Mouse (Mus musculus): Measurements from ENCODE around the gene Gm9844. TPM values are rescaled to one million over a fixed set of nuclear protein-coding genes. Genes with fewer than 3 reads are reported as not detected.

Gm9844 gene
- polyA plus RNA-seq, 1 experiment: 1.9 TPM

DNA sequence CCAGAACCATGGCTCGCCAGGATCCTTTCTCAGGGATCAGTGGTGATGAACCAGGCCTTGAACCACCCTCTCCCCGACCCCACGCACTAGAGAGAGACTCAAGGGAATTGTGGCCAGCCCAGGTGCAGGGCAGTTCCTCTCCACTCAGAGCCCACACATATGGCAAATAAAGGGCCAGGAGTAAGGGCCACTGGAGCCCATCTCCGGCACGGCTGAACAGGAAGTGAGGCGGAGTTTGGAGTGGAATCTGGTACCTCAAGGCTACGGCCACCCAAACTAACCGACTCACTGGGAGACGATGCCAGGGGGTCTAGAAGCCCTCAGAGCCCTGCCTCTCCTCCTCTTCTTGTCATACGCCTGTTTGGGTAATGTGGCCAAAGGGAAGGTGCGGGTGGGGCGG is 35.2 kb downstream of the Gm9844 start, which contains the start of gene Cd79a:
Cd79a (plus strand) TSS at position 158 of the 400 bp plus-strand sequence.
- TF ChIP-seq CTCF (IDR thresholded peaks at IDR 0.05; ENCODE audit: extremely low read depth, insufficient read depth, insufficient read length, insufficient replicate concordance) (no peak), POLR2A (IDR thresholded peaks at IDR 0.05; ENCODE audit: low read depth, low read length) (peak; percentile 83)
- WGBS: 43% methylated on average over 12 of the region's 12 CpGs
- DNase-seq (ENCODE audit: low read depth in 1 of 2, low spot score in 2 of 2): peak; percentile 86 to 90
- H3K4me3 ChIP-seq (ENCODE audit: extremely low read depth, insufficient read depth, insufficient read length): peak within 1 kb of the TSS; percentile 90
- peaks cover 17% of the 10 kb centered on the region for H3K36me3 ChIP-seq (ENCODE audit: control insufficient read depth, insufficient read depth, low read length)
- peaks cover 6% of the 10 kb centered on the region; the same call in 1 of the 2 replicates for H3K4me1 ChIP-seq (ENCODE audit: control insufficient read depth, insufficient read depth, insufficient read length)
- H3K27me3 ChIP-seq (ENCODE audit: control insufficient read depth, insufficient read depth, low read length): no peaks in the 10 kb centered on the region
- peak within 1 kb of the TSS; percentile 96 for H3K27ac ChIP-seq (ENCODE audit: insufficient read depth, low read length)

GRCm38 (mm10) chr7:24897959-24898358 is 35.9 kb downstream of the Gm9844 start:
- no peak for DNase-seq (ENCODE audit: low read depth in 1 of 2, low spot score in 2 of 2)
- Histone ChIP-seq H3K27ac (ENCODE audit: insufficient read depth, low read length) (peak overlapping the region; percentile 96), H3K27me3 (ENCODE audit: control insufficient read depth, insufficient read depth, low read length) (no peaks in the 10 kb centered on the region), H3K4me1 (ENCODE audit: control insufficient read depth, insufficient read depth, insufficient read length) (peaks cover 6% of the 10 kb centered on the region; the same call in 1 of the 2 replicates), H3K4me3 (ENCODE audit: extremely low read depth, insufficient read depth, insufficient read length) (peak overlapping the region; percentile 90), H3K36me3 (ENCODE audit: control insufficient read depth, insufficient read depth, low read length) (peaks cover 17% of the 10 kb centered on the region)
- TF ChIP-seq CTCF (IDR thresholded peaks at IDR 0.05; ENCODE audit: extremely low read depth, insufficient read depth, insufficient read length, insufficient replicate concordance): no peak
- no peak; the same call in 1 of the 2 replicates for TF ChIP-seq POLR2A (IDR thresholded peaks at IDR 0.05; ENCODE audit: low read depth, low read length)
- 51% methylated on average over 5 of the region's 5 CpGs for WGBS

GRCm38 (mm10) chr7:24901114-24901513 is 39.1 kb downstream of the Gm9844 start:
- peak overlapping the region; percentile 39 for H3K4me3 ChIP-seq (ENCODE audit: extremely low read depth, insufficient read depth, insufficient read length)
- peak overlapping the region; percentile 92 for H3K27ac ChIP-seq (ENCODE audit: insufficient read depth, low read length)
- TF ChIP-seq POLR2A (IDR thresholded peaks at IDR 0.05; ENCODE audit: low read depth, low read length): no peak
- TF ChIP-seq CTCF (IDR thresholded peaks at IDR 0.05; ENCODE audit: extremely low read depth, insufficient read depth, insufficient read length, insufficient replicate concordance): no peak

DNA sequence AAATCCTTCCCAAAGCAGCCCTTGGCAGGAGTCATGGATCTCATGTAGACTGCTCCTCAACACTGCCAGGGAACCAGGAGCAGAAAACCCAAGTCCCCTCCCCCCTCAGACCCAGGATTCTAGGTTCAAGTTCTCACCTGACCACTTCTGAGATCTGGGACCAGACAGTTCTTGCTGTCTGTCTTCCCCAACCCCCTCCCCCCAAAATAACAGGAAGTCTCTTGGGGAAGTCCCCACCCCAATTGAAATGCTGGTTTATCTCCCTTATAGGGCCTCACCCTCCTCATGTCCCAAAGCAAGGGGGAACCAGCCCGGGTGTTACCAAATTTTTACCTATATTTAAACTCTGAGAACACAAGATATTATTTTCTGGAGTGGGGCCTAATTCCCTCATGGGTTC is 39.8 kb downstream of the Gm9844 start:
- Histone ChIP-seq H3K27ac (ENCODE audit: insufficient read depth, low read length) (peak overlapping the region; percentile 96), H3K4me3 (ENCODE audit: extremely low read depth, insufficient read depth, insufficient read length) (peak overlapping the region; percentile 71), H3K27me3 (ENCODE audit: control insufficient read depth, insufficient read depth, low read length) (no peaks in the 10 kb centered on the region), H3K4me1 (ENCODE audit: control insufficient read depth, insufficient read depth, insufficient read length) (peaks cover 11% of the 10 kb centered on the region; the same call in 1 of the 2 replicates), H3K36me3 (ENCODE audit: control insufficient read depth, insufficient read depth, low read length) (peaks cover 19% of the 10 kb centered on the region)
- DNase-seq (ENCODE audit: low read depth in 1 of 2, low spot score in 2 of 2): peak in 1 of 2 experiments; percentile 64
- no peak for TF ChIP-seq CTCF (IDR thresholded peaks at IDR 0.05; ENCODE audit: extremely low read depth, insufficient read depth, insufficient read length, insufficient replicate concordance)
- TF ChIP-seq POLR2A (IDR thresholded peaks at IDR 0.05; ENCODE audit: low read depth, low read length): peak; percentile 17; the same call in 1 of the 2 replicates
- WGBS: 0% methylated on average over 1 of the region's 1 CpGs

More at GRCm38 (mm10) chr7:24901114-24901513, 39.1 kb downstream of the Gm9844 start:
- H3K27me3 ChIP-seq (ENCODE audit: control insufficient read depth, insufficient read depth, low read length): no peaks in the 10 kb centered on the region
- no peak for DNase-seq (ENCODE audit: low read depth in 1 of 2, low spot score in 2 of 2)
- peaks cover 17% of the 10 kb centered on the region for H3K36me3 ChIP-seq (ENCODE audit: control insufficient read depth, insufficient read depth, low read length)
- 25% methylated on average over 6 of the region's 6 CpGs for WGBS
- H3K4me1 ChIP-seq (ENCODE audit: control insufficient read depth, insufficient read depth, insufficient read length): peaks cover 7% of the 10 kb centered on the region; the same call in 1 of the 2 replicates

DNA sequence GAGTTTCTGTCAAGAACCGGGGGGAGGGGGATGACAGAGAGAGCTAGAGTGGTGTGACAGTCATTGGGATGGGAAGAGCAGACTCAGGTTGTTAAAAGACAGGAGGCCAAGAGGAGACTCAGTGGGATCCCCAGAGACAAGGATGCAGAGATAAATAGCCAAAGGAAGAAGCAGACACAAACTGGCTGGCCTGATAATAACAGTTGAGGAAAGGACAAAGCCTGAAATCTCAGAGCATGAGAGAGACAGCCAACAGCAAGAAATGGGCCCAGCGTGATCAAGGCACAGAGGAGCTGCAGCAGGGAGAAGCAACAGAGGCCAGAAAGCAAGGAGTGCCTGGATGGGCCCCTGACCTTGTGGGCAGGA is 40.2 kb downstream of the Gm9844 start:
- TF ChIP-seq CTCF (IDR thresholded peaks at IDR 0.05; ENCODE audit: extremely low read depth, insufficient read depth, insufficient read length, insufficient replicate concordance): no peak
- no peak for TF ChIP-seq POLR2A (IDR thresholded peaks at IDR 0.05; ENCODE audit: low read depth, low read length)
- Histone ChIP-seq H3K27me3 (ENCODE audit: control insufficient read depth, insufficient read depth, low read length) (no peaks in the 10 kb centered on the region), H3K36me3 (ENCODE audit: control insufficient read depth, insufficient read depth, low read length) (peaks cover 19% of the 10 kb centered on the region), H3K4me3 (ENCODE audit: extremely low read depth, insufficient read depth, insufficient read length) (peak overlapping the region; percentile 71), H3K4me1 (ENCODE audit: control insufficient read depth, insufficient read depth, insufficient read length) (peaks cover 12% of the 10 kb centered on the region; the same call in 1 of the 2 replicates), H3K27ac (ENCODE audit: insufficient read depth, low read length) (peak overlapping the region; percentile 96)
- 9% methylated on average over 2 of the region's 2 CpGs for WGBS
- no peak for DNase-seq (ENCODE audit: low read depth in 1 of 2, low spot score in 2 of 2)

DNA sequence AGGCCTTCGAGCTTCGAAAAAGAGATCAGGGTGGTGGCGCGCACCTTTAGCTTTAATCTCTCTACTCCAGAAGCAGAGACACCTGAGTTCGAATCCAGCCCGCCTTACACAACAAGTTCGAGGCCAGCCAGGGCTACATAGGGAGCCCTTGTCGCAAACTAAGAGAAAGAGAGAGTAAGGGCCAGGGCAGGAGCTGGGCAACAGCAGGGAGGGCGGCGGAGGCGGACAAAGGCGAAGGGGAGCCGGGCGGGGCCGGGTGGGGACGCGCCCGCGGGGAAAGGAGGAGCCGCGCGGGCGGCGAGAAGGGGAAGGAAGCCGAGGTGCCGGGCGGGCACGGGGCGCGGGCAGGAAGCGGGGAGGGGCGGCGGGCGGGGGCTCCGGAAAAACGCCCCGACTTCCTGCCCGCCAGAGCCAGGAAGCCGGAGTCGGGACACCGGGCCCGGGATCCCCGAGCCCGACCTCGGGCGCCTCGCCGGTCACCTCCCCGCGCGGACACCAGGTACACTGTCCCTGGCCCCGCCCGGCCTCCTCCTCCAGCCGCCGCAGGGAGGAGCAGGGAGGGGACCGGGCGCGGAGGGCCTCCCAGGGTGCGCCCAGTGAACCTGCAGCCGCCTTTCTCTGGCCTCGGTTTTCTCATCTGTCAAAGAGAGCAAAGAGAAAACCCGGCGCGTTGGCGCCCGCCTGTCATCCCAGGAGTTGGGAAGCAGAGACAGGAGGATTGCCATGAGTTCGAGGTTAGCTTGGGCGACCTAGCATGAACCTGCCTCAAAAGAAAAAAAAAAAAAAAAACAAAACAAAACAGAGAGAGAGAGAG is 40.8 kb downstream of the Gm9844 start, which contains the start of gene Arhgef1:
Arhgef1 (plus strand) TSS at position 283 of the 814 bp plus-strand sequence.
- DNase-seq (ENCODE audit: low read depth in 1 of 2, low spot score in 2 of 2): peak in 1 of 2 experiments; percentile 83

More for the DNA sequence above, 40.8 kb downstream of the Gm9844 start, which contains the start of gene Arhgef1:
- no peaks in the 10 kb centered on the region for H3K27me3 ChIP-seq (ENCODE audit: control insufficient read depth, insufficient read depth, low read length)
- peak within 1 kb of the TSS; percentile 99 for H3K27ac ChIP-seq (ENCODE audit: insufficient read depth, low read length)
- H3K36me3 ChIP-seq (ENCODE audit: control insufficient read depth, insufficient read depth, low read length): peaks cover 22% of the 10 kb centered on the region
- no peak for TF ChIP-seq CTCF (IDR thresholded peaks at IDR 0.05; ENCODE audit: extremely low read depth, insufficient read depth, insufficient read length, insufficient replicate concordance)
- peak; percentile 53 for TF ChIP-seq POLR2A (IDR thresholded peaks at IDR 0.05; ENCODE audit: low read depth, low read length)
- peaks cover 12% of the 10 kb centered on the region; the same call in 1 of the 2 replicates for H3K4me1 ChIP-seq (ENCODE audit: control insufficient read depth, insufficient read depth, insufficient read length)
- peak within 1 kb of the TSS; percentile 71 for H3K4me3 ChIP-seq (ENCODE audit: extremely low read depth, insufficient read depth, insufficient read length)
- WGBS: 2% methylated on average over 59 of the region's 68 CpGs

All from spleen, adult 2 months (tissue).